Mouse (Mus musculus) layer of hippocampus, adult 18-20 months (tissue): ENCODE results near the gene Washc4. TPM values are rescaled to one million over a fixed set of nuclear protein-coding genes. Genes with fewer than 3 reads are reported as not detected.
A peak's percentile ranks its signal among the peaks of the same experiment; 100 is the strongest.

Experiments used
- DNase-seq, 2 experiments: peaks; one replicate each; pipeline ENCODE4 v3.0.0; 2022; ENCODE audit warnings: low spot score in 2 of 2
- total RNA-seq, 2 experiments: library from RNA; stranded (reverse); gene quantifications; 2 replicates each; pipeline ENCODE4 v1.2.3; 2021

Washc4 gene
- total RNA-seq, 2 experiments from 2014 or later = 26.9 to 30.5 TPM

DNA sequence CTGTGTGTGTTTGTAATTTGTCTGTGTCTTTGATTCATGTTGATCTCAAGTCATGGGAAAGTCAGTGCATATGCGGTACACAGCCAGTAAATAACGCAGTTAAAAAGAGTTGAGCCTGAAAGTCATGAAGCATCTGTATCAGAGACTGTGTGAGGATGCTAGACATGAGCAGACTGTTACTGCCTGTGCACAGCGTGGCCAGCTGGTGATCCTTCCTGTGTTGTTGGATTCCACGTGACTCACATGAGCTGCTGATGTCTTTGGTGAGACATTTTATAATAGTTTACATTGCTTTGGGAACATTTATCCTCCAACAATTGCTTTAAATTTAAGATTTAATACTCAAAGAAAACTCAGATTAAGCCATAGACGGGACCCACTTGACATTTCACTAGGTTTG lies 51.0 kb downstream of the Washc4 start:
- peak; percentile 21 to 49 for DNase-seq

DNA sequence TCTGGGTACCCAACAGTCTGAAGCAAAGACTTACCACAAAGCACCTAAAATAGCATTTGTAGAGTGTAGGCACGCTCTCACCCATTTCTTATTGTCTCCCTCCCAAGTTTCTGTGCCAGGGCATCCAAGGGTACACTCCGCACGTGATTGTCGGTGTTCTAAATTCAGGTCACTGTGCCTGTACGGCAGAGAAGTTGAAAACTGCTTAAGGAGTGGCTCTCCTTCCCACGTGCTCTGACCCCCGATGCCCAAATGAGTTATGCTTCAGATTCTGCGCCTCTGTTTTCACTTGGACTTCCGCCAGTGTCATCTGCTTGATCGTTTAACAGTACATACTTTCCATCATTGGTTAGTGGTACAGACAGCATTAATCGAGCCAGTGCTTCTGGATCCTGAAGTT lies 57.1 kb downstream of the Washc4 start:
- DNase-seq = no peak

DNA sequence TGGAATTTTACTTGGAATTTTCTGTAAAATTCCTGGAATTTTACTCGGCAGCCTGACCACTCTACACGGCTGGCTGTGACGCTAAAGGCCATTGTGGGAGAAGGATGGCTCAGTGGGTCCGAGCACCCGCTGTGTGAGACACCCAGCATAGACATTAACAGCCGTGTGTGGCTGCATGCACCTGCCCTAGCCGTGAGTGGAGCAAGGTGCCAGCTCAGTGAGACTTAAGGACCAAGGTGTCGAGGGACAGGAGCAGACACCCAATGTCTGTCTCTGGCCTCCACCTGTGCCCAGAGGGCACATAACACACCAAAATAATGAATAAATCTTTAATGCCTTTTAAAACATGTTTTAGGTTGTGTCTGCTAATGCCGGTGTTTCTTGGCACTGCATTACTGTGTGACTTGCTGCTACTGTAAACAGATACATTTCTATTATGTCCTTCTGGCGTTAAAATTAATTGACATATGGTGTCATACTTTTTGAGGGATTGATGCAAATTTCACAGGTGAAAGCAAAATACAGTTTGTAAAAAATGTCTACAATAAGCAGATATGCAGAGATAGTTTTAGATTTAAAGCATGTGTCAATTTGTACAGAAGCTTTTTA lies 60.5 kb downstream of the Washc4 start:
- no peak for DNase-seq

DNA sequence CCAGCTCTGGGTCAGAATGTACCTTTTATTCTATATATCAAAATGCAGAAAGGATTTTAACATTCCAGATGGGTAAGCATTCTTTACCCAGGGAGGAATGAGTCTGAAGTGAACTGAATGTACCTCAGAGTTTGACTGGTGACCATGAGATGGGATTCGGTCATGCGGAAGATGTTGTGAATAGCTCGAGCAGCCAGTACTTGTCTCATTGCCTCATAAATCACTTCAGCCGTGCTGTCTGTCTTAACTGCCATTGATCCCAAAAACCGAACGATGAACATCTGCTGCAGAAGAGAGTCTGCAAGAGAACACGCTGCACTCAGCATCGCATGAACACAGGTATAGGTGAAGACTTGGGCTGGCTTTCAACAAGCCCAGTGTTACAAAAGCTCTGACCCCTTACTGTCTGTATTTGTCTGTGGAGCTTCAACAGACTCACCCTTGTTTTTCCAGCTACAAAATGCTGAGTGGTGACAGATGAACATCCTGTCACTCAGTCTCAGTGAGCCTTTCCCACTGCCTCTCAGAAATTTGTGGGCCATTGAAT lies 62.2 kb downstream of the Washc4 start:
- no peak for DNase-seq

DNA sequence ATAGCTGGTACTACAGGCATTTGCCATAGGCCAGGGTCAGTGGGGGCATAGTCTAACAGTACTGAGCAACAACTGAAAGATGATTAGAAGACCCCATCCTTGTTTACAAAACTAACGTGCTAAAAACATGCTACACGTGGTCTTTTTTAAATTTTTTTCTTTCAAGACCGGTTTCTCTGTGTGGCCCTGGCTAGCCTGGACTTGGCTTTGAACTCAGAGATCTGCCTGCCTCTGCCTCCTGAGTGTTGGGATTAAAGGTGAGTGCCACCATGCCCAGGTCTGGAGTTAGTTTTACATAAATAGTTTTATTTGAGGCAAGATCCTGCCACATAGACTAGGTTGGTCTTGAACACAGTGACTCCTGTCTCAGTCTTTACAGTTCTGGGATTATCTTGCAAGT lies 63.6 kb downstream of the Washc4 start:
- DNase-seq = no peak

DNA sequence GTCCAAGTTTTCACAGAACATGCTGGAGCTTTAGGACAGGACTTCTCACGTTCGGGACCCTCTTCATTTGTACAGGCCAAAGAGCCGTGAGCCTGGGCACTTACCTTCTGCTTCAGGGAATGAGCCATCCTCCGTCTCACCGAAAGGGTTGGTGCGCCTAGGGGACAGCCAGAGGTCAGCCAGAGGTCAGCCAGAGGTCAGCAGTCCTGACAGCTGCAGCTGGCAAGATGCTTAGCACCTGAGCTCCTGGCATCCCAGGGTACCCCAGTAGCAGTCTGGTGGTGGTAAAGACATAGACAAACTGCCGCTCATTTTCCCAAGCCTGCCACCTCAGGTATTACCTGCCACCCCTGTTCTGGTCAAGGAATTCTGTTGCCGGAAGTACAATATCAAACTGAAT lies 65.0 kb downstream of the Washc4 start:
- DNase-seq = no peak

DNA sequence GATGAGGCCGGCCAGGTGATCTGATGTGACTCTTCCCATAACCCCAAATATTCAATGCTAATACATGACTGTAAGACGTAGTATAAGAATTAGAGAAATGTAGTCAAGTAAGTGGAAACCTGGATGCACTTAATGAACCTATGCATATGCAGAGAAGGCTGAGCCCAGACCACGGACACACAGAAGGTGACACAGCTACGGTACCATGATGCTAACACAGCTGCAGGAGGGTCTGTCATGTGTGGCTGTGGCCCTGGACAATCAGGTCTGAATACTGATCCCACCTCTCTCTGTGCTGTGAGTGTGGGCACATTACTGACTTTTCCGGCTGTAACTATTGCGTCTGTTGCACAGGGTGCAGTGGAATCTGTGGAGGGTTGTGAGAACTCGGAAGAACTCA lies 67.0 kb downstream of the Washc4 start:
- no peak for DNase-seq

DNA sequence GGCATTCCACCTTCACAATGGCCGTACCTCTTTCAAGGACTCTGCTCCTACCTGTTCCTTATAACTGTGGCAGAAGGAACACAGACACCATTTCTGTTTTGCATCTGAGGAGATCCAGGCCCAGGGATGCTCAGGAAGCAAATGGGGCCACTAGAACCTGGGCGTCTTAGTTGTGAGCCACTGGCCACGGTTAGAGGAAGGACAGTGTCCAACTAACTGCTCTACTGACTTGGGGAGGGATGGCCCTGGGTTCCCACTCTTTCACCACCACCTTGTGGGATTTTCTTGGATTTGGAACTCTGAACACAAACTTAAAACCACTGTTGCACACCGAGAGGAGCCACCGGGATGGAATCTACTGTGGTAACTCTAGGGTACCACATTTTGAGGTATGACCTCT lies 68.3 kb downstream of the Washc4 start:
- no peak for DNase-seq

DNA sequence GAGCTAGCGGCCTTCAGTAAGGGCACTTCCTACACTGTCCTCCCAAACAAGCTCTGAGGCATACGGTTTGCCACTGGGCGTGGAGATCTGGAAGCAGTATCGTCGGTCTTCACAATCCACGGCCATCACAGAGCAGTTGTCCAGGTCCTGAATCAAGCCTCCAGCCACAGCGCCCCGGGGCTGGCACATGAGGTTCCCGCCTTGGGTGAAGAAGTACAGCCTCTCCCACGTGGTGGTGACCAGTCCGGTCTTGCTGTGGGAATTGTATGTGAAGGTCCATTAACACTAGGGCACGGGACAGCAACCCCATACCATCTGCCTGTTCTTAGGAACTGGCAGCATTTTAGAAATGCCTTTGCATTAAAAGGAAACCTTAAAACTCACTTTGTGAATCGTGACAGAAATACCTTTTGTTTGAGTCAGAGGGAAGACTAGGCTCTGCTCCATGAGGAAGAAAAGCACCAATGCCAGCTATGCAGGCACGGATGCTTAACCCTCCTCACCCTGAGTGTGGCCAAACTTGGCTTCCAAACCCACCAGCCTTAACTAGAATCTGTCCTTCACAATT lies 69.2 kb downstream of the Washc4 start:
- DNase-seq = no peak

DNA sequence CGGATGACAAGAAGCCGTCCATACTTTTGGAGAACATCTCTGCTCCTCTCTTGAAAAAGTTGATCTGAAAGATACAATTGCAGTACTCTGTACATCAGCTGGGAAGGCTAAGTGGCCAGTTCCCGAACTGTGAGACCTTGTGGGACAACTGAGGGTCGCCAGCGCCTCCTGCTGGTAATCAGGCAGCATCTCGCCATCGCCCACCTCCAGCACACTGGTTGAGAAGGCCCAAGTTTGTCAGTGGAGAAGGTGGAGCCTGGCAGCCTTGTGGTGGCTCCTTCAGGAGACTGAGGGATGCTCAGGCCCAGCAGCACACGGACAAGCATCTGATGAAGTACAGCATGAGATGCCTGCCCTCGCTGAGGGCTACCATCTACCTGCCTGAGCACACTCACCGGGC lies 73.8 kb downstream of the Washc4 start:
- DNase-seq = peak in 1 of 2 experiments; percentile 25

DNA sequence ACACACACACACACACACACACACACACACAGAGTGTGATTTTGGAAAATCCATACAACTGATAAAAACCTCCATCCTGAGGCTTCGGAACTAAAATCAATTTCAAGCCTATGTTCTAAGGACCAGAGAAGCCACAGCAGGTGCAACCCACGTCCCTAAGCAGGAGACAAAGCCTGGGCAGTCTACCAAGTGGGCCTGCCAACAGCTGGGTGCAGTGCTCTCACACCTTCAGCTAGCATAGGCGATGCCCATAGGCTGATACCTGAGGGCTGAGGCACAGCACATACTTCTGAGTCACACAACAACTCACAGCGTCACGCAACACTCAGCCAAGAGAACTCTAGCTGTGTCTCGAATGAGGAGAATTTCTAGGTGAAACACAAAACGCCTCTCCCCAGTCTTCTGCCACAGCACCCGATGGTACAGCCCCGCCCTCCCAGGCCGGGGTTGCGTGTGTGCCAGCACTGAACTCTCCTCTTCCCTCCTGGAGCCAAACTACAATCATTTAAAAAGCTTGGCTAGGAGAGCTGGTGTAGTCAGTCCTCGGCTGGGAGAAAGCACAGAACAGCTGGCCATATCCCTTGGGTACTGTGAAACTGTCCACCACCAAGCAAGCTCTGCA lies 75.4 kb downstream of the Washc4 start:
- no peak for DNase-seq

DNA sequence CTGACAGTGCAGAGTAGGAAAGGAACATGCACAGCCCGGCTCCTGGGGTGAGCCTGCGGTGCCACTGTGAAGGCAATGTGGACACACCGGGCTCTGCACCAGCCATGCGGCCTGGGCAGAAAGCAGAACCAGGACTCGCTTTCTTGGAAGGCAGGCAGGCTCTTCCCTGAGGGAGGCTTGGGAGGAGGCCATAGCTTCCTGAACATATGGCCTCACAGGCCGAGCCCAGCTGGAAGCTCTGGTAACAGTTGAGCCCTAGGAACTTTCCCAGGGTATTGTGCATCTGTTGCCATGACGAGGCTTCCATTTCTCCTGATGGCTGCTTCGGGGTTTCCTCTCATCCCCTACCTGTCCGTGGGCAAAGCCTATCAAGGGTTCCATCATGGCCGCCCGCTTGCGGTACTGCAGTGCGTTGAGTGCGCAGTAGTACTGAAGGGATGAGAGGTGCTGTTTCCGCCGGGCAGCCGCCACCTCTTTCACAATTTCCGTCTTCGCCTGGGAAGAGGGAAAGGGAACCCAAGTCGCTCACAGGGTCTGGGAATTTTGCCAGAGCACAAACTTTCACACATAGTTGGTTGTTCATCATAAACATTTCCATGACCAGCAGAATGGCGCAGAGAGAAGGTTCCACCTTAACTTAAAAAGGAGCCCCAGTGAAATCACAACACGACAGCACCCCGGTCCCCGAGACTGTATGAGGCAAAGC lies 77.0 kb downstream of the Washc4 start:
- DNase-seq = peak in 1 of 2 experiments; percentile 49

DNA sequence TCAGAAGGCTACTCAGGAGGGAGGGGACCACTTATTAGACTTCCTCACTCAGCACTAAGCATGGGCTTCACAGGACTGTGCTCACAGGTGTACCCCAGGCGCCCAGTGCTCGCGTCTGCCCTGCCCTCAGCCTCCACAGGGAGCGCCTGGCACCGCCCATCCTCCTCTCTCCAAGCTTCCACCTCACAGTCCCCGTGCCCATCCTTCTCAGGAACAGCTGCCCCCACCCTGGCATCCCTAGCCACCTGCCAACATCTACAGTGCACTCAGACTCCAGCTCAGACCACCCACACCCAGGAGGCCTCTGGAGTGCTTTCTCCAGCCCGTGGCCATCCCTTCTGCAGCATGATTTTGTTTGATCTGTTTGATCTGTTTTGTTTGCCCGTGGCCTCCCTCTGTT lies 80.5 kb downstream of the Washc4 start:
- DNase-seq = no peak

DNA sequence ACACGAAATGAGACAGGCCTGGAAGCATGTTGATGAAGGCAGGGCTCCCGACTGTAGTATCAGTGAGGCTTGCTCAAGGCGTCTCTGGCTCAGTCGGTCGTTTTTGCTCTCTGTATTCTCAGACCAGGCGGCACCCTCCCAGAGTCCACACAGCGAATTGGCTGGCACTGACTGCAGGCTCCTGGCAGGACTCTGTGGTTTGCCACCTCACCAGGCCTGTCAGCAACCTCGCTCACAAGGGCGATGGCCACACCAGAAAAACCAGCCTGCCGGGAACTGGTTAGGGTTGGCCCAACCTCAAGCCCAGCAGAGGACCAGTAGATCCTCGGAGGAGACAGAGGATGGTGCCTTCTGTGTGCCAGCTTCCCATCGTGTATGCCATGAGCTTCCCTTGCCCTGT lies 81.3 kb downstream of the Washc4 start:
- DNase-seq = no peak

DNA sequence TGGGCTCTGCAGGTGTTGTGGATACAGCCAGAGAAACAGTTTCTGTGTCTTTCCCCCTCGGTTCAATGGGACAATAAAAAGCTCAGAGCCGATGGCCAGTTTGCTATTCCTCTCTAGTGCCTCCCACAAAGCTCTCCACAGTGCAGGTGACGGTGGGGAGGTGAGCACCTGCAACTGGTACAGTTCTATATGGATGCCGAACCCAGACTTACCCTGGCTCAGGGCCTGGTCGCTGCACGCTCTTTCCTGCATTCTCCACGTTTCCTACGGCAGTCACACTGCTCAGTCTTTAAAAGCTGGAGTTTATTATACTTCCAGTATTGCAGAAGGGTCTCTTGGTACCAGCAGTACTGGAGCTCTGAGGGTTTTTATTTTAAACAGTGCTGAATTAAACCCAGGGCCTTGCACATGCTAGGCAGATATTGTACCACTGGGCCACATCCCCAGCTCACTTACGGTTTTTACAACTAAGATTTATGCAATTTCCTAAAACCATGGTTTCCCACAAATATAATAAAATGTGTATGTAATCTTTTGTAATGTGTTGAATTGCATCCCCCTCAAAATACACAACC lies 83.6 kb downstream of the Washc4 start:
- no peak for DNase-seq

DNA sequence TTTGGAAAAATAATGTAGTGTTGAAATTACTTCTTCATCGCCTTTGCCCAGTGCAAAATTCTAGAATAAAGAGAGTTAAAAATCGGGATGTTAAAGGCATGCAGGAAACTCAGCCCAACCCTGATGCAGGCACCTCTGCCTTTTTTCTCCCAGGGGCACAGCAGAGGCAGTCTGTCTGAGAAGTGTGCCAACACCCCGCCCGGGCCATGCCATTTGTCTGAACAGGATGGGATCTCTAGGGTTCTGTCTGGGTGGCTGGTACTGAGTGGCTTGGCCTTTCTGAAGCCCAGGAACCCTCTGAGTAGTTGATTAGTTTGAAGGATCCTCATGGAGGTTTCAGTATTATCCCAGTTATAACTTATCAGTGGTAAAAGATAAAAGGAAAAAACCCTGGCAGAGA lies 84.7 kb downstream of the Washc4 start:
- DNase-seq = no peak

DNA sequence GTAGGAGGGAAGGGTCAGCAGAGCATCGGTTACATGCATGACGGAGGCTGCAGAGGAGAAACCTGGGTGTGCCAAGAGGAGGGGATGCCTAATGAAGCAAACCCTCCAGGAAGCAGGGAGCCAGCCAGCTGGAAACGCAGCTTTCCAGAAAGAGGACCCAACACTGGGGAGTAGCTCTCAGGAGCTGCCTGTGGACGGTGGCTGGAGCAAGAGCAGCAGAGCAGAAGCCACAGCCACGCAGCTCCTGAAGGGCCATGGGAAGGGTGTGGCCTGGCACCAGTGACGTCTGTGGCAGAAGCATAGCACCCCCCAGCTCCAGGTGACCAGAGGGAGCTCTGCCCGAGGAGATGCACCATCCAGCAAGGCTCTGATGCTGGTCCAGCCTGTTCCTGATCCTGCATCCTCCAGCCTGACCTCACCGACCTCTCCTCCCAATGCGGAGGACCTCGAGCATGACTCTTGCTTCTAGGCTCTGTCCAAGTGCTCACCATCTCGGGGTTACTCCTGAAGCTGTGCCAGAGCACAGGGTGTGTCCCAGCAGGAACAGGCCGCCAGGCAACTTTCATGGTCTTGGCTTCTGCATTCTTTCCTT lies 85.7 kb downstream of the Washc4 start:
- no peak for DNase-seq

DNA sequence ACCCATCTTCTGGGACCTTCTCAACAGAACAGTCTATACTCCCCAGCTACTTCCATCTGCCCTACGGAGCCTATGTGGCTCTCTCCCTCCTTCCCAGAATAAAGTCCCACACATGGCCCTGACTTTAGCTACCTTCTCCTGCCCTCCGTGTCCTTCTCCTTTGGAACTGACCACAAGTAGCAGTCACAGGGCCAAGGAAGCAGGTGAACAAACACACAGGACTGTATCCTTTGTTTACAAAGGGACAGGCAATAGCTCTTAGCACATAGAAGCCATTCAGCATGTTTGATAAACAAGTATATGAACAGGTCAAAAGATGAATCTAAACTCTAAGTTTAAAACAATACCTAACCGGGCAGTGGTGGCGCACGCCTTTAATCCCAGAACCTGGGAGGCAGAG lies 86.3 kb downstream of the Washc4 start:
- DNase-seq = no peak

DNA sequence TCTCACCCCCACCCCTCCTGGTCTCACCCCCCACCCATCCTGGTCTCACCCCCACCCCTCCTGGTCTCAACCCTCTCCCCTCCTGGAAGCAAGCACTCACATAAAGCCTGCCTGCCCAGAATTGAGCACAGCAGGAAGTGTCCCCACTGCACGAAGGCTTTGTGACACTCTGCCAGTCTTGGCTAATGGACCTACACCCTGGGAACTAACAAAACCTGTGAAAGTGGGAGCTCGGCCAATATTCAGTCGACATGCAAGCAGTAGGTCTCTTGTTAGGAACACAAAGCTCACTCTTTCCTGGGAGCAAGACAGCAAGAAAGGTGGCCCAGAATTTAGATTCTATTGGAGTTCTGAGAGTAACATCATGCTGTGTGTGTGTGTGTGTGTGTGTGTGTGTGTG lies 87.3 kb downstream of the Washc4 start:
- DNase-seq = peak in 1 of 2 experiments; percentile 49

DNA sequence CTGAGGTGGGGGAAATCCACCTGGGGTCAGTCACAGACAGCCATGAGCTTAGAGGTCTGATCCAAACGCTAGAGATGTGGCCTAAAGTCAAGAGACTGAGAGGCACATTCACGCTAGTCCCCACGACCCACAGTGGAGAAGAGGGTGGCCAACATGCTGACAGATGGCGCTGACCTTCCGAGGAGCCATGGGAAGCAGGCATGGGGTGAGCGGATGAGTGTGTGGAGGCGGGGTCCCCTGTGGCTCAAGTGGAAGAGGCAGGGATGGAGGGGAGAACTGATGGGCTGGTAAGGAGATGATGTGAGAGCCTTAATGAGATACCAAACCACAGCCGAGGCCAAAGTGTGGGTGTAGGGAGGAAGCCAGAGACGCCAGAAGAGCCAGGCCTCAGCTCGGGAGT lies 88.2 kb downstream of the Washc4 start:
- DNase-seq = no peak

DNA sequence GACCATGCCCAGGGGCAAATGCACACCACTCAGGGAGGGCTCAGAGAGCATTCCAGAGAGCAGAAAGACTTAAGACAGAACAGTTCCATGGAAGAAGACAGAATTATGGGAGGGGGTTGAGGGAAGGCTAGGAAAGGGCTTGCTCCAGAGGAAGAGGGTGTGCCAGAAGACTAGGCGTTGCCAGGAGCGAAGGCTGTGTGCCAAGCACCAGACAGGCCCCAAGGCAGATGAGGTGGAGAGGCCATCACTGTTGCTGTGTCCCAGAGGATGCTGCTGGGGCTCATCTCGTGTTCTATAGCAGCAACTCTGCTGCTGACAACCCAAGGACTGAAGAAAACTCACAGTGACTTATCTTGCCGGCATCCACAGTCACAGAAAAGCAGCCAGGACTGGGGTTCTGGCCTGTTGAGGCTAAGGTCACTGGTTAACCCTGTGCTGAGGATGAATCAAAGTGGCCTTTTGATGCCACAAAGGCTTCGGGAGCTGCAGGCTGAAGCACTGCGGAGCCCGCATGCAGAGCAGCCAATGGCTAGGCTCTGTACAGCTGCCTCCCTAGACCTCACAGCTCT lies 89.3 kb downstream of the Washc4 start:
- no peak for DNase-seq
